Mouse (Mus musculus) limb, embryonic 11.5 days (tissue): ENCODE measurements around the gene Fam71b. TPM values are rescaled to one million over a fixed set of nuclear protein-coding genes. Genes with fewer than 3 reads are reported as not detected.

Source experiments
- ATAC-seq: fragments of 200-750 bp; cut with Nextera tagmentation; 2 replicates; pipeline ENCODE4 v1.8.0; 2017; ENCODE audit warnings: low read depth; ENCODE audit not compliant: insufficient number of reproducible peaks, low FRiP score, low TSS enrichment
- DNase-seq: peaks from one replicate; pipeline ENCODE4 v3.0.0-alpha.2; 2015; ENCODE audit warnings: low spot score
- H3K27ac ChIP-seq: fragments of 300-500 bp; sonication (generic); replicated peaks from 2 replicates; pipeline ENCODE4 v1.5.1; 2014; ENCODE audit warnings: low read depth, mild to moderate bottlenecking, low read length
- H3K27me3 ChIP-seq: fragments of 300-500 bp; sonication (generic); 2 replicates; pipeline ENCODE4 v1.6.1; 2014; ENCODE audit warnings: mild to moderate bottlenecking, low read length, mixed read lengths; ENCODE audit not compliant: control insufficient read depth, insufficient read depth
- H3K36me3 ChIP-seq: fragments of 300-500 bp; sonication (generic); 2 replicates; pipeline ENCODE4 v1.6.1; 2014; ENCODE audit warnings: mild to moderate bottlenecking, low read length, moderate library complexity, mixed read lengths; ENCODE audit not compliant: control insufficient read depth, insufficient read depth
- H3K4me1 ChIP-seq: fragments of 300-500 bp; sonication (generic); 2 replicates; pipeline ENCODE4 v1.6.1; 2014; ENCODE audit warnings: low read length, mixed read lengths; ENCODE audit not compliant: control insufficient read depth, insufficient read depth
- H3K4me2 ChIP-seq: fragments of 300-500 bp; sonication (generic); 2 replicates; pipeline ENCODE4 v1.6.1; 2014; ENCODE audit warnings: low read depth, mild to moderate bottlenecking, moderate library complexity; ENCODE audit not compliant: severe bottlenecking
- H3K4me3 ChIP-seq: fragments of 300-500 bp; sonication (generic); 2 replicates; pipeline ENCODE4 v1.5.1; 2014; ENCODE audit warnings: low read depth, low read length
- H3K9ac ChIP-seq: fragments of 300-500 bp; sonication (generic); 2 replicates; pipeline ENCODE4 v1.6.1; 2014; ENCODE audit warnings: mild to moderate bottlenecking, low read length
- H3K9me3 ChIP-seq: fragments of 300-500 bp; sonication (generic); 2 replicates; pipeline ENCODE4 v1.6.1; 2016; ENCODE audit warnings: low read length; ENCODE audit not compliant: control insufficient read depth
- WGBS: fragments of 180-500 bp; shearing (Covaris S2); extraction: QIAGEN DNeasy Blood & Tissue Kit; methylation state at CpG from one replicate; pipeline ENCODE4 v1.1.7; 2014; 5-methylcytosine and 5-hydroxymethylcytosine counted together
- polyA plus RNA-seq: library from polyadenylated mRNA; unstranded; fragments of >200 nt; fragmentation: Nextera tagmentation; extraction: Ambion mirVana; gene quantifications from 2 replicates; pipeline ENCODE4 v1.2.1, GENCODE M21; 2014

The Fam71b gene
- polyA plus RNA-seq: not detected in 2 replicates

DNA sequence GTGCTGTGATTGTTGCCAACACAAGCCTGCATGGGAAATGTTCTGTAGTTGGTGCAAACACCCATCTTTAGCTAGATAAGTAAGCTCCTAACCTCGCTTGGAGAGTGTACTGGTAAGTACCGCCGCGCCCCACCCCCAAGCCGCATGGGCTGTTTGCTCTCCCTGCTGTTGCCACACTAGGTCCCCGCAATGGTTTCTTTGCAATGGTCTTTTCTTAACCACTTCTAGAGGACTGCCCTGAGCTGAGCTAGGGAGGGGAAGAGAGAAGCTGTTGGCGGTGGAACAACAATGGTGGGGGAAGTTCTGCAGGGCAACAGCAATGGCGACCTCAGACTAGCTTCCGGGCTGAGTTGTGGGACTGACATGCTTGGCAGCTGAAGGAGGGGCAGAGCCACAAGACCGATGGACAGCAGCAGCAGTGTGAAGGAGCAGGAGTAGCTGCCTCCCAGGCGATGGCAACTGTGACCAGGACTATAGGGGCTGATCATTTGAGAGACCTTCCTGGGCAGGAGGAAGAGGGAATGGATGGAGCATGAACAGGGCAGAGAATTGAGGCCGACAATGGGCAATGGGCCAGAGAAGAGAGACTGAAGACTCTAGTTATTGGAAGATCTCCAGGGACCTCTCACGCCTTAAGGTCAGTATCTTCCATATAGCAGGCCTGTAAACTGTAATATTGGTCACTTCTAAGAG is at the start of gene Fam71b:
Gene Fam71b (plus strand): TSS at position 393 of the 693 bp plus-strand sequence.
- H3K4me3 ChIP-seq: no peak within 1 kb of the TSS
- no peak for ATAC-seq
- no peaks in the 10 kb centered on the region for H3K4me1 ChIP-seq
- WGBS: 74% methylated on average over 13 of the region's 13 CpGs
- H3K9ac ChIP-seq: no peak within 1 kb of the TSS
- no peak within 1 kb of the TSS for H3K27ac ChIP-seq
- no peak within 1 kb of the TSS for H3K4me2 ChIP-seq
- H3K27me3 ChIP-seq: no peaks in the 10 kb centered on the region
- no peaks in the 10 kb centered on the region for H3K36me3 ChIP-seq
- no peaks in the 10 kb centered on the region for H3K9me3 ChIP-seq
- no peak for DNase-seq

DNA sequence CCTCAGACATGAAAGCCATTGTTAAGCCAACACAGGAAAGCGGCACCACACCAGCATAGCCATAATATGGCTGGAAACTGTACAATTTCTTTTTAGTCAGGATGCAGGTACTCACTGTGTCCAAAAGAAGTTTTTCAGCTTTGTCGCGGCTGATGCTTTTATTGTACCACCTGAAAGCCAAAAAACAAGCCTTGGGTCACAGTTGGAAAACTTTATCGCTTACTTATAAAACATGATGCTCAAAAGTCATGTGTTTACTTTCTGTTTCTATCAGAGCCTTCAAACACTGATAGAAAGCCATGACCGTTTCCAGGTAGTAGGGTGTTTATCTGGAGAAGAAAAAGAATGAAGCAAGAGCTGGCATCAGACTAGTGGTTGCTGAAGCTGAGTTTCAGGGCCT is 48.6 kb upstream of the Fam71b start:
- no peak overlapping the region for H3K4me2 ChIP-seq
- no peaks in the 10 kb centered on the region for H3K9me3 ChIP-seq
- 85% methylated on average over 5 of the region's 5 CpGs for WGBS
- peaks cover 11% of the 10 kb centered on the region; the same call in 1 of the 2 replicates for H3K4me1 ChIP-seq
- no peak overlapping the region for H3K9ac ChIP-seq
- no peaks in the 10 kb centered on the region for H3K36me3 ChIP-seq
- DNase-seq: no peak
- H3K4me3 ChIP-seq: no peak overlapping the region
- no peaks in the 10 kb centered on the region for H3K27me3 ChIP-seq
- ATAC-seq: no peak
- H3K27ac ChIP-seq: no peak overlapping the region

DNA sequence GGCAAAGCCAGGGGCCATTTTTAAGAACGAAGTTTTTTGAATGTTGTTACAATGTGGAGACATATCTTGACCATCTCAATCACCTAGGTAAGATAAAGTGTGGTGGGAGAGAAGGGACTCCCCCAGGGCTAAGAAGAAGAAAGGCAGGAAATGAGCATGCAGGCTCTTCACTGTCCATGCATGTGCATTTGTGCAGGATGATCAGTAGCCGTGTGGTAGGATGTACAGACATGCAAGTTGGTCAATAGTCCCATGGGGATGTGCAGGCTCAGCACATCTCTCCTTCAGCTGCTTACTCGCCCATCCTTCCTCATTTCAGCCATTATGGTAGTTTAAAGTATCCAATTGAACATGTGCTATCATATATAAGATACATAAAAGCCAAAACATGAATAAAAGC is 47.9 kb upstream of the Fam71b start:
- Histone ChIP-seq H3K4me2 (no peak overlapping the region), H3K27ac (no peak overlapping the region), H3K36me3 (no peaks in the 10 kb centered on the region), H3K4me1 (peaks cover 8% of the 10 kb centered on the region; the same call in 1 of the 2 replicates), H3K9ac (no peak overlapping the region), H3K9me3 (no peaks in the 10 kb centered on the region), H3K4me3 (no peak overlapping the region), H3K27me3 (no peaks in the 10 kb centered on the region)
- ATAC-seq (no peak), DNase-seq (no peak)
- whole genome bisulfite sequencing: 83% methylated on average over 3 of the region's 3 CpGs

DNA sequence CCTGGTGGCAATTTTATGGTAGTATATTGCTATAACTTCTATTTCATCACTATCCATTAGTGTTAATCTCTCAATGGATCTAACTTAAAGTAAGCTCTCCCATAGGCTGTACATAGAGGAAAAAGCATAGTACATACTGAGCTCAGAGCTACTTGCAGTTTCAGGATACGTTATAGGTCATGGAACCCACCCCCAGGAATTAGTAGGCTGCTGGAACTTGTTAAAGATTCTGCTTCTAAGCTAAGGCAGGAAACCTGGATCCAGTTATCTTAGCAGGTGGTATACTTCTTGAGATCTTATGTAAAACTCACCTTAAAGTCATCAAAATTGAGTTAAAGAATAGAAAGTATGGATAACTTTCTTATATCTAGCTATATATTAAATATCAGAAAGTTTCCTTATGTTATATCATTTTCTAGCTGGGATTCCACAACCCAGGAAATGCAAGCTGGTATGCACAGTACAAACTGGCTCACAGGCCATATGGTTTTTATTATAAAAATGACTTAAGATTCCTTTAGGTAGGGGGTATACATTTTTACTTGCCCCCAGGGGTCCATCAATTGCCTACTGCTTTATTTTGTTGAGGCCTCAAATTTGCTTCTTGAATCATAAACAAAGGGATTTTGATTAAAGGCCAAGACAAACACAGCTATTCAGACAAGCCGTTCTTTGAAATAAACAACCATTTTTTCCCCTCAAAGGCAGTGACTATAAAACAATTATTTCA is 46.5 kb upstream of the Fam71b start:
- Histone ChIP-seq H3K9ac (no peak overlapping the region), H3K4me1 (peaks cover 8% of the 10 kb centered on the region; the same call in 1 of the 2 replicates), H3K36me3 (no peaks in the 10 kb centered on the region), H3K9me3 (no peaks in the 10 kb centered on the region), H3K27me3 (no peaks in the 10 kb centered on the region), H3K4me2 (no peak overlapping the region), H3K27ac (no peak overlapping the region), H3K4me3 (no peak overlapping the region)
- no peak for DNase-seq
- peak; percentile 77 for ATAC-seq
- WGBS: 10% methylated on average over 2 of the region's 2 CpGs

DNA sequence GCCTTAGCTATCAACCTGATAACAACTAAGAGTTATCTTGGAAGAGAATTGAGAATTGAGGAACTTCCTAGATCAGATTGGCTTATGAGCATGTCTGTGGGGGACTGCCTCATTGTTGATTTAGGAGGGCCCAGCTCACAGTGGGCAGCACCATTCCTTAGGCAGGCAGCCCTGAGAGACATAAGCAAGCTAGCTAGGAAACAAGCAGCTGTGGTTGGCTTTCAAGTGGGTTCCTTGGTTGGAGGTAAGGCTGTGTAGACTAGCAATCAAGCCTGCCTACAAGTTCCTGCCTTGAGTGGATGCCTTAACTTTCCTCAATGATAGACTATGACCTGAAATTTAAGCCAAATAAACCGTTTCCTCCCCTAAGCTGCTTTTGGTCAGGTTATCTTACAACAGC is 38.0 kb upstream of the Fam71b start:
- Histone ChIP-seq H3K9ac (no peak overlapping the region), H3K36me3 (no peaks in the 10 kb centered on the region), H3K4me3 (no peak overlapping the region), H3K4me1 (peaks cover 11% of the 10 kb centered on the region), H3K4me2 (no peak overlapping the region), H3K9me3 (no peaks in the 10 kb centered on the region), H3K27me3 (no peaks in the 10 kb centered on the region), H3K27ac (no peak overlapping the region)
- WGBS: 72% methylated on average over 1 of the region's 1 CpGs
- ATAC-seq (no peak), DNase-seq (no peak)

DNA sequence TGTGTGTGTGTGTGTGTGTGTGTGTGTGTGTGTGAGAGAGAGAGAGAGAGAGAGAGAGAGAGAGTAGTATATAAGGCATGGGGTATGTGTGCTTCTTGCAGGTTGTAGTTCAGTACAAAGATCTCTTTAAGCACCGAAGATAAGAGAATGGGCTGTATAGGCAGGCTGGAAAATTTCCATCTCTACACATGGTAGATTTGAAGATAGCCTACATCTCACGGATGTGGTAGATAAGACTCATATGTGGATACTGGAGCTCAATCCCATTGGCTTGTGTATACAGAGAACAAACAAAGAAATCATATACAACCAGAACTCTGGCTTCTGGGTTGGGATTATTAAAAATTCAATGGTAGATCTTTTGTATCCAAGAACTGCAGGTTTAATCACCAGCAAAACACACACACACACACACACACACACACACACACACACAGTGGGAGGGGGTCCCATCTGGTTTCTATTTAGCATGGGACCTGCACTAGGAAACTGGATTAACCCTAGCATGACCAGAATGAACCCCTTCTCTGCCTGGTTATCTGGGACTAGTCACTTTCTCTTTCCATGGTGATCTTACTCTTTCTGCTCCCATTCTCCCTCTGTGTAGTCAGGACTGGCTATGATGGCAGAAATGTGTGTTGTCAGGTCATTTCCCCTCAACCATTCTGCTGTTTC is 35.2 kb upstream of the Fam71b start:
- Histone ChIP-seq H3K36me3 (no peaks in the 10 kb centered on the region), H3K27ac (no peak overlapping the region), H3K27me3 (no peaks in the 10 kb centered on the region), H3K4me1 (peaks cover 11% of the 10 kb centered on the region), H3K9me3 (no peaks in the 10 kb centered on the region), H3K9ac (no peak overlapping the region), H3K4me2 (no peak overlapping the region), H3K4me3 (no peak overlapping the region)
- peak; percentile 47 for DNase-seq
- 59% methylated on average over 2 of the region's 2 CpGs for whole genome bisulfite sequencing
- no peak for ATAC-seq

DNA sequence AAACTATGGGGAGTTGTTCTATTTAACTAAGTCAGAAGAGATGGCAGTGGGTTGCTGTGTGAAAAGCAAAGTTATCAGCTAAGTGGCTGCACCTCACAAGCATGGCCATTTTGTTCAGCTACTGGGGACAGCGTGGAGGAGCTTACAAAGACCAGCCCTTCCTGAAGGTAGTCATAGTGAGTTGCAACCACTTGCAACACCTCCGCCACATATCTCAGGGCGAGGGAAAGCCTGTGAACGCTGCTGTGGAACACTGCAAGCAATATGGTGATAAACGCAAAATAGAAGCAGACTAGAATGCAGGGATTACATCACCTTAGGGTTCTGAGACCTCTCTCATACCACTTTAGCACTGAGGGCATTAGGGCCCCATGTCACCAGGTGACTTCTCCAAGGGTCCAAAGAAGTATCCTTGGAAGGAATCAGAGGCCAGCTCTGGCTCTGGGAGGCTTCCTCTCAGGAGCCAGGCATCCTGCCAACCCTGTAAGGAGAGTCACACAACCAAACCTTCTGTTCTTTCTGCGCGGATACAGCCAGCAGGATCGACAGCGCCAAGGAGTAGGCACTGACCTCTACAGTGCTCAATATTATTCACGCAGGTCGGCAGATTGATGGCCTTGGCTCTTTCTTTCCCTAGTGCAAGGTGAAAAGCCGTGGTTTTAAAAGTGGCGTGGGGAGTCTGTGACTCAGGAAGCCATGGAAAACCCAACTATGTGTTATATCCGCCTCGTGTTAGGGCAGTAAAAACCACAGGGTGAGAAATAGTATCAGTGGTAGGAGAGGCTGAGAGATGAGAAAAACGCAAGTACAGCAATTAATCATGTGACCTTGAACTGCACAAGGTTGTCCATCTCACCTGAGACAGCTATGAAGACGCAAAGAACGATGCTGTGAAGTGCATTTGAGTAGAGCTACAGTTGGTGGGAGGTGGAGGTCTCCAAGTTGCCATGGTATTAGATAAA is 34.0 kb upstream of the Fam71b start:
- H3K9ac ChIP-seq: no peak overlapping the region
- no peak for DNase-seq
- H3K9me3 ChIP-seq: no peaks in the 10 kb centered on the region
- no peak overlapping the region for H3K4me3 ChIP-seq
- no peaks in the 10 kb centered on the region for H3K36me3 ChIP-seq
- ATAC-seq: 0 out of 2 replicates have a peak, but pooled peaks have one; percentile 27
- peak overlapping the region; percentile 48 for H3K27ac ChIP-seq
- H3K27me3 ChIP-seq: no peaks in the 10 kb centered on the region
- peaks cover 11% of the 10 kb centered on the region for H3K4me1 ChIP-seq
- WGBS: 75% methylated on average over 18 of the region's 18 CpGs
- no peak overlapping the region for H3K4me2 ChIP-seq

DNA sequence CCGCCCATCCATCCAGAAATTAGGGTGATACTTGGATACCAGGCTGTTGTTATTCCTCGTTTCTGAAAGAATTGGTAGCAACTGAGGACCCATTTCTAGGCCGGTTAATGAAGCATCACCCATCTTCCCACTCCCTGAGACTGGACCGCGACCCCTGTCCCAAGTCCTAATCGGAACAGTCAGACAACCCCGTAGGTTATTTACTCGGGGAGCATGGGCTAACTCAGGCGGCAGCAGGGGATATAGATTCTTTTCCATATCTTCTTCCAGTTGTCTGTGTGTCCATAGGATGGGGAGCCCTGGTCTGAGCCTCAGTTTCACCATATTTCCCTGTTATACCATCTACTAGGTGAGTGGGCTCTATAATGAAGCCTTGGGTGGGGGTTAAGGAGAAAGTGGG is 32.5 kb upstream of the Fam71b start:
- DNase-seq: no peak
- no peak for ATAC-seq
- no peak overlapping the region for H3K4me2 ChIP-seq
- H3K36me3 ChIP-seq: no peaks in the 10 kb centered on the region
- H3K4me1 ChIP-seq: peaks cover 11% of the 10 kb centered on the region
- no peak overlapping the region for H3K9ac ChIP-seq
- H3K27me3 ChIP-seq: no peaks in the 10 kb centered on the region
- no peaks in the 10 kb centered on the region for H3K9me3 ChIP-seq
- no peak overlapping the region for H3K4me3 ChIP-seq
- WGBS: 95% methylated on average over 9 of the region's 9 CpGs
- H3K27ac ChIP-seq: no peak overlapping the region
